Comparison of ENCODE assay signal across 9 mouse cellular contexts in the genomic region with DNA sequence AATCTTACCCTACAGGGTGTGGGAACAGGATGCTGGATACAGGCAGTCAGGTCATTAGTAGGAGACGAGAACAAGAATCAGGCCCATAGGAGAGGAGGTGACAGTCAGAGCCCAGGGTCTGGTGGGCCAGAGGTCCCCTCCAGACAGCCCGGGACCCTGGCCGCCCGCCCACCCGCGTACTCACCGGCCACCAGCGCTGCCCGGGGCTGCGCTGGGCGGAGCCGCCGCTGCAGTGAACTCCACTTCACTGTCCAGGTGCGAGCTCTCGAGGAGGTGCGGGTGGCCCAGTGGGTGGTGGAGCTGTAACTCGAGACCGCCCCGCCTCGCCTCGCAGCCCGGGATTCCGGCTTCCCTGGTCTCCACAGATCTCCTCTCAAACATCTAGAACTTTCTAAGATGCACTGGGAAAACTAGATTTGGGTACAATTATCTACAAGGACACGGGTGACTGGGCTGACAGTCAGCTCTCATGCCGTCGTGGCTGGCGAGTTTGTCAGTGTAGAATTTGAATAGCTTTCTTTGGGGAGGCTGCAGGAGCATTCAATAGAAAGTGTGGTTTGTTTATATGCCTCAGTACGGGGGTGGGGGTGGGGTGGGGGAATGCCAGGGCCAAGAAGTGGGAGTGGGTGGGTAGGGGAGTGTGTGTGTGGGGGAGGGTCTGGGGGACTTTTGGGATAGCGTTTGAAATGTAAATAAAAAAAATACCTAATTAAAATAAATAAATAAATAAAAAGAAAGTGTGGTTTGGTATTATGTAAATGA. TPM values are rescaled to one million over a fixed set of nuclear protein-coding genes. Genes with fewer than 3 reads are reported as not detected.
DNase-seq lines count a peak whose midpoint lies in the region; ATAC-seq lines count a peak whose summit lies in the region.
"Had no signal": no experiment of that assay in that cellular context is flagged by ENCODE, and none has a peak within 500 bp of the region (broad histone marks: within the 10 kb centered on the region; RNA-seq: fewer than 3 reads in every experiment).

Gene Slc26a5, minus strand, starts transcription at position 259 of the 762 bp plus-strand sequence.

- H3K9me3 ChIP-seq in kidney, embryonic 15.5 days (replicated peaks): no peaks in the 10 kb centered on the region
- H3K9me3 ChIP-seq in midbrain, embryonic 10.5 days (replicated peaks): no peaks in the 10 kb centered on the region

- peak; percentile 87 for ATAC-seq in kidney, embryonic 15.5 days (replicated peaks; ENCODE audit: low FRiP score)

- peak within 1 kb of the TSS; percentile 19 for H3K4me3 ChIP-seq in kidney, embryonic 15.5 days (replicated peaks)
- peak within 1 kb of the TSS; percentile 48 for H3K4me3 ChIP-seq in midbrain, embryonic 10.5 days

- H3K4me1 ChIP-seq in kidney, embryonic 15.5 days: peaks cover 8% of the 10 kb centered on the region; the same call in 1 of the 2 replicates
- H3K4me1 ChIP-seq in midbrain, embryonic 10.5 days: peaks cover 18% of the 10 kb centered on the region

- peak; percentile 6 for DNase-seq in adrenal gland, postnatal 10 days
- DNase-seq in adrenal gland, postnatal 4 days (ENCODE audit: low spot score in 2 of 2): no peak
- DNase-seq in thymus, postnatal 4 days: peak; percentile 7
- no peak for DNase-seq in thymus, adult 18-20 months
- DNase-seq in midbrain, embryonic 10.5 days (ENCODE audit: low spot score): peak; percentile 45
- DNase-seq in thymus, postnatal 25 days: no peak
- no peak for DNase-seq in frontal cortex, postnatal 14 days (ENCODE audit: low spot score in 2 of 2)

- no peaks in the 10 kb centered on the region for H3K36me3 ChIP-seq in kidney, embryonic 15.5 days
- no peaks in the 10 kb centered on the region for H3K36me3 ChIP-seq in midbrain, embryonic 10.5 days

- H3K27me3 ChIP-seq in kidney, embryonic 15.5 days: peaks cover 14% of the 10 kb centered on the region; the same call in 1 of the 2 replicates
- H3K27me3 ChIP-seq in midbrain, embryonic 10.5 days (ENCODE audit: low read depth, poor library complexity, severe bottlenecking): peaks cover 13% of the 10 kb centered on the region

- H3K27ac ChIP-seq in kidney, embryonic 15.5 days: no peak within 1 kb of the TSS
- peak within 1 kb of the TSS; percentile 49 for H3K27ac ChIP-seq in midbrain, embryonic 10.5 days (replicated peaks)

- peak within 1 kb of the TSS; percentile 60 for H3K4me2 ChIP-seq in kidney, embryonic 15.5 days

- WGBS in kidney, embryonic 15.5 days: under 1% methylated on average over 29 of the region's 29 CpGs
- 2% methylated on average over 29 of the region's 29 CpGs for WGBS in midbrain, embryonic 10.5 days

- H3K9ac ChIP-seq in kidney, embryonic 15.5 days: no peak within 1 kb of the TSS

RNA-seq across cellular contexts. Expression of gene Slc26a5, which starts in this region (rescaled TPM):
- total RNA-seq in adrenal gland, postnatal 10 days (2021): not detected
- total RNA-seq in adrenal gland, postnatal 4 days (2021): under 1 TPM; 0.14 to 0.23 TPM
- not detected in 2 replicates for polyA plus RNA-seq in kidney, embryonic 15.5 days (2015; fragmentation: Nextera tagmentation; extraction: Ambion mirVana)
- polyA plus RNA-seq in midbrain, embryonic 10.5 days (2016; fragmentation: Nextera tagmentation; extraction: Ambion mirVana): 0.05 TPM in 1 of 2 replicates, not detected in the other
- total RNA-seq: common myeloid progenitor, adult 5-6 weeks had no signal

Comparison
In these comparisons a context has a peak if more than half of its experiments do, and no peak if none do; other contexts are left out.
1. Peak in DNase-seq in adrenal gland, postnatal 10 days; RNA of the gene not detected or under 1 TPM.
2. Peak in ATAC-seq, H3K4me3 ChIP-seq and H3K4me2 ChIP-seq in kidney, embryonic 15.5 days; RNA of the gene not detected or under 1 TPM.
3. Peak in DNase-seq, H3K4me3 ChIP-seq and H3K27ac ChIP-seq in midbrain, embryonic 10.5 days; RNA of the gene not detected or under 1 TPM.